Mouse (Mus musculus) gastrocnemius, postnatal 14 days (tissue): ENCODE data around the gene Eipr1. TPM values are rescaled to one million over a fixed set of nuclear protein-coding genes. Genes with fewer than 3 reads are reported as not detected.
"Not testable (repeated sequence)": the region's sequence is repeated elsewhere in the genome, so short reads cannot be mapped to it uniquely, and the experiment has no call there.

Source experiments
- DNase-seq: peaks from one replicate; pipeline ENCODE4 v3.0.0; 2021; ENCODE audit warnings: mixed read lengths
- intact Hi-C: fragments of 180-260 bp; cut with DNase I; formaldehyde crosslinking; loops from one replicate; pipeline ENCODE4 v1.15.1; 2025; ENCODE audit warnings: low total_unique reads
- total RNA-seq, 2 experiments: library from RNA; stranded (reverse); gene quantifications; 2 replicates each; pipeline ENCODE4 v1.2.3; 2021

Gene Eipr1
- total RNA-seq, 2 experiments from 2014 or later, result 6.4 to 7.0 TPM

DNA sequence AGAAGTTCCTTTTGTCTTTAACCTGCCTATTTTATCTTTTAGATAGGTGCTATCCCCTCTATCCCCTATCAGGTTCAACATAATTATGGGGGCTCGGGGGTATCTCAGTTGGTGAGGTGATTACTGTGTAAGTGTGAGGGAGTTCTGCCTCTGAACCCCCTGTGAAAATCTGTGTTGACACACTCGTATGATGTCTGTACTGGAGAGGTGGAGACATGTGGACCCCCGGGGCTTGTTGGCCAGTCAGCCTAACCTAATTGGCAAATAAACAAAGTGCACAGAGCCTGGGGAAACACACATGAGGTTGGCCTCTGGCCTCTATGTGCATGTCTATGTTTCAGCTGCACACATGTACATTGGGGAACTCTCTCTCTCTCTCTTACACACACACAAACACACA, 161.5 kb downstream of the Eipr1 start:
- intact Hi-C loops, result no loop called here

DNA sequence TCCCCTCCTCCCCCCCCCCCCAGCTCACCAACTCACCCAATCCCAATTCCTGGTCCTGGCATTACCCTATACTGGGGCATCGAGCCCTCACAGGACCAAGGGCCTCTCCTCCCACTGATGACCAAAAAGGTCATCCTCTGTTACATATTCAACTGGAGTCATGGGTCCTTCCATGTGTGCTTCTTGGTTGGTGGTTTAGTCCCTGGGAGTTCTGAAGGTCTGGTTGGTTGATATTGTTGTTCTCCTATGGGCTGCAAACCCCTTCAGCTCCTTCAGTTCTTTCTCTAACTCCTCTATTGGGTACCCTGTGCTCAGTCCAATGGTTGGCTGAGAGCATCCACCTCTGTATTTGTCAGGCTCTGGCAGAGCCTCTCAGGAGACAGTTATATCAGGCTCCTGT, 162.5 kb downstream of the Eipr1 start:
- intact Hi-C loops, DNase-seq: not testable (repeated sequence)

More for the DNA sequence above, 161.5 kb downstream of the Eipr1 start:
- DNase-seq, result no peak

Other genes starting within 250 kb of the Eipr1 start
- under 1 TPM in 1 of 2 experiments, not detected in 1; 0.16 TPM for gene Dcdc2c, start 199.4 kb upstream of the Eipr1 start, total RNA-seq
- gene Allc, start 169.3 kb upstream of the Eipr1 start, total RNA-seq, result not detected
- 1 to 10 TPM; 1.4 TPM for gene Colec11, start 128.4 kb upstream of the Eipr1 start, total RNA-seq
- 100 to 1,000 TPM; 261 to 309 TPM for gene Rps7, start 115.8 kb upstream of the Eipr1 start, total RNA-seq
- gene Rnaseh1, start 102.2 kb upstream of the Eipr1 start, total RNA-seq, result 1 to 10 TPM; 4.6 to 5.1 TPM
- 10 to 100 TPM; 25.1 TPM for gene Adi1, start 76.6 kb upstream of the Eipr1 start, total RNA-seq
- 10 to 100 TPM; 13.6 to 14.8 TPM for gene Trappc12, start 1.3 kb upstream of the Eipr1 start, total RNA-seq